Mouse (Mus musculus) thymus, adult 2 months (tissue): ENCODE results near the gene Prickle2.

Experiments
- CTCF ChIP-seq: fragments of 200-500 bp; IDR thresholded peaks from 2 replicates; pipeline ENCODE4 v1.5.1; 2012; ENCODE audit warnings: mild to moderate bottlenecking, control low read depth, low read length, moderate library complexity, borderline replicate concordance; ENCODE audit not compliant: control insufficient read depth, poor library complexity, insufficient read depth; ENCODE audit errors: extremely low read depth
- POLR2A ChIP-seq: fragments of 200-500 bp; IDR thresholded peaks from 2 replicates; pipeline ENCODE4 v1.6.1; 2012; ENCODE audit warnings: mild to moderate bottlenecking, low read length, control low read depth, moderate library complexity; ENCODE audit not compliant: control insufficient read depth, poor library complexity, insufficient read depth; ENCODE audit errors: extremely low read depth

DNA sequence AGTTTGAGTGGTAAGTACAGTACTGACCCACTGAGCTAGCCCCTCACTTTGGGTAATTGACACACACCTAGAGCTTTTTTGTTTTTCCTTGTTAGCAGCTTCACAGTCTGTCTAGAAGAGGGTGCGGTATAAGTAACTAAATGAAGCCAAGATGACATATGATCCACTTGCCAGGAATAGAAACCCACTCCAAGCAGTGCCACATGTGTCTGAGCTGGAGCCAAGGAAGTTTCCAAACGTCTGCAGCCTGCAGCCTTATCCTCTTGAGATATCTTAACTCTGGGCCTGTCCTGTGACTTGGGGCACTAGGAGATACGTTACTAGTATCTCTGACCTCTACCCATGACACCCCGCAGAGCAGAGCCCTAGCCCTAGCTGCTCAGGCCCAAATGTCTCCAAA is 43.5 kb upstream of the Prickle2 start:
- no peak for TF ChIP-seq CTCF
- no peak for TF ChIP-seq POLR2A
